Mouse (Mus musculus): ENCODE results near the gene 1700001J03Rik.
"Not testable (repeated sequence)": the region's sequence is repeated elsewhere in the genome, so short reads cannot be mapped to it uniquely, and the experiment has no call there.

The 1700001J03Rik gene

DNA sequence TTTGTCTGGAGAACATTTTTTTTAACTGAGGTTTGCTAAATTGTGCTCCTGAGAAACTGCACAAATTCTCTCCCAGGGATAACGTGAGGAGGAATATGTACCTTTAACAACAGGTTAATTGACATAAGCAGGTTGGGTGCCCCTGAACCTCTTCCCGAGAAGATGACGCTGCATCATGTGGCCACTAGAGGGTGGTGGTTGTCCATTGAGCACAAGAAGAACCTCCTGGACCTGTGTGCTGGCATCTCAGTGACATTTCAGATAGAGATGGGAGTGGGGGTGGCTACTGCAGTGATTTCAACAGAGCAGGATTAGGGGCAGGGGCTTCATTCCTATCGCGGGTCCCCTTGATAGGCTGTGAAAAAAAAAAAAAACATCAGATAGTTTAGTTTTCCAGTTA is 2.3 kb upstream of the 1700001J03Rik start:
- peak; percentile 80 to 88 for DNase-seq

DNA sequence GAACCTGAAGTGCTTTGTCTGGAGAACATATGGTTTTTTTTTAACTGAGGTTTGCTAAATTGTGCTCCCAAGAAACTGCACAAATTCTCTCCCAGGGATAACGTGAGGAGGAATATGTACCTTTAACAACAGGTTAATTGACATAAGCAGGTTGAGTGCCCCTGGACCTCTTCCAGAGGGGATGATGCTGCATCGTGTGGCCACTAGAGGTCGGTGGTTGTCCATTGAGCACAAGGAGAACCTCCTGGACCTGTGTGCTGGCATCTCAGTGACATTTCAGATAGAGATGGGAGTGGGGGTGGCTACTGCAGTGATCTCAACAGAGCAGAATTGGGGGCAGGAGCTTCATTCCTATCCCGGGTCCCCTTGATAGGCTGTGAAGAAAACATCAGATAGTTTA is 12.4 kb downstream of the 1700001J03Rik start:
- peak; percentile 50 to 74 for DNase-seq

DNA sequence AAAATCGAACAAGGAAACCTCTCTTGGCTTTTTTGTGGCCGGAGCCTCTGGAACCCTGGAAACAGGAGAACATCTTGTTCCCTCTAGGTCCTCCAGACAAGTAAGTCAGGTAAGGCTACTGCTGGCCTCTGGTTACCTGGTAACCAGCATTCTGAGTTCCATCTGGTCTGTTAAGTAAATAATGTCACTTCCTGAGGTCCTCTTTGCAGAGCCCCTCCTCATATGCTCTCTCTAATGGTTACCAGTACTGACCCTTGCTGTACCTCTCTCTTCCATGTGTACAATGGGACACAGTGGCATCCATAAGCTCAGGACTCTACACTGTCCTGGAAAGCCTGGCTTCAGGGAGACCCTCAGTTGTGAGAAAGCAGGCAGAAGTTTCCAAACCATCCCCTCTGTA is 14.5 kb downstream of the 1700001J03Rik start, which contains the start of gene Gm6309:
Gene Gm6309 (minus strand): TSS at position 101 of the 400 bp plus-strand sequence.
- not testable (repeated sequence) for DNase-seq

DNA sequence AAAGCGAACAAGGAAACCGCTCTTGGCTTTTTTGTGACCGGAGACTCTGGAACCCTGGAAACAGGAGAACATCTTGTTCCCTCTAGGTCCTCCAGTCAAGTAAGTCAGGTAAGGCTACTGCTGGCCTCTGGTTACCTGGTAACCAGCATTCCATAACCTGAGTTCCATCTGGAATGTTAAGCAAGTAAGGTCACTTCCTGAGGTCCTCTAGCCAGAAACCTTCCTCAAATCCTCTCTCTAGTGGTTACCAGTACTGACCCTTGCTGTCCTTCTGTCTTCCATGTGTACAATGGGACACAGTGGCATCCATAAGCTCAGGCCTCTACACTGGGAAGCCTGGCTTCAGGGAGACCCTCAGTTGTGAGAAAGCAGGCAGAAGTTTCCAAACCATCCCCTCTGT is 24.7 kb downstream of the 1700001J03Rik start, which contains the start of gene Gm5565:
Gene Gm5565 (minus strand): TSS at position 101 of the 400 bp plus-strand sequence.
- not testable (repeated sequence) for DNase-seq

DNA sequence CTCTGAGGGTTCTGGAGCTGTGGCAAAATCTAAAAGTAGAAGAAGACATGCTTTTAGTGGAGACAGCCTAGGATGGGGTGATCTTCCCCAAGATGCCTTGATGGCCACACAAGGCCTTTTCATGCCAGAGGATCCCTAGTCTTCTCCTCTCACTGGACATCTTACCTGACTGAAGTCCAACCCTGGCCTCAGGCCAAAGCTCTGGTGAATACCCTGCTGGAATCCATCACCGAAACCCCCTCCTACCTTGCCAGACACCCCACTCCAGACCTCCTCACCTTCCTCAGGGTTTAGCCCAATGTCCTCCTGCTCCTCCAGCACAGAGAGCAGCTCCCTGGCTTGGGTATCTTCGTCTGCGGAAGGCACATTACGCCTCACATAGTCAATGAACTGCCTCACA is 26.8 kb downstream of the 1700001J03Rik start:
- not testable (repeated sequence) for DNase-seq

DNA sequence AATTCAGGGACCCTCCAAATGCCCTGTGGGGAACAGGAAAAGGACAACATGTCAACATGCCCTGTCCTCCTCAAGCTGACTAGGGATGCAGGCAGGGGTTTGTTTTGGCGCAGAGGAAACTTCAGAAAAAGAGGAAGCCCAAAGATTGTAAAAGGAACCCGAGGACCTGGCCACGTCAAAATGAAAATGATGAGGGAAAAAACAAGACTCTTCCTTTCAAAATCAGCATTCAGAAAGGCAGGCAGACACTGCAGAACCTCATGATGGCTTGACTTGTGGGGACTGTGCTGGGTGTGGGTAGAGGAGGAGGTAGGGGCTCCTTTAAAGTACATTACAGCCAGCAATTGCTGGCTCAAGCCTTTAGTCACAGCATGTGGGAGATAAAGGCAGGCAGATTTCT is 34.6 kb downstream of the 1700001J03Rik start:
- no peak for DNase-seq

DNA sequence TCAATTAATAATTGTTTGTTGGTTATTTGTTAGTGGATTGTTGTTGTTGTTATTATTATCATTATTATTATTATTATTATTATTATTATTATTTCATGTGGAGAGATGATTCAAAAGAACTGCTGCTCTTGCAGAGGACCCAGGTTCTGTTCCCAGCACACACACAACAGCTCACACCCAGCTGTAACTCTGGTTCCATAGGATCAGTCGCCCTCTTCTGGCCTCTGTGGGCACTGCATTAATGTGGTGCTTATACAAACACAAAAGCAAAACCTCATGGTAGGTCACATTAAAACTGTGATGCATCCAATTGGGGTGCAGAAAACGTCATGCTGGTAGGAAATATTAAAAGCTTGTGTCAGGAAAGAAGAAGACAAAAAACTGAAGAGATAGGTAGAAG is 37.2 kb downstream of the 1700001J03Rik start:
- DNase-seq: no peak

All from cerebellum, postnatal 25 days (tissue).